Mouse (Mus musculus): ENCODE measurements around the gene Syngr1.

DNA sequence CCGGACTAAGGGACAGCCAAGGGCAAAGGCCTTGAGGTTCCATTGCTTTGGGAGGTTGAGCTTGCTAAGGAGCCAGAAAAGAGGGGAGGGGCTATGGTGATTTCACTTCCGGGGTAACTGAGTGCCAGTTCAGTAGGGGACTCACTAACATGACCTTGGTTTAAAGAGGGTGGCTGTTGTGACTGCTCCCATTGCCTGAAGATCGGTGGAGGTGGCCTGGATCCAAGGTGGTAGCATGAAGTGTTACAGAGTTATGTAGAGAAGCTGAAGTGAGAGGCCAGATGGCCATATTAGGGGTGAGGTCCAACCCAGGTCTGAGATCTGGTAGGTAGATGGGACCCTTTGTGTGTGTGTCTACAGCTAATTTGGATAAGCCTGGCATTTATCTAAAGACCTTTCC is 8.3 kb downstream of the Syngr1 start:
- TF ChIP-seq POLR2A (IDR thresholded peaks at IDR 0.05; ENCODE audit: borderline replicate concordance, extremely low read depth, insufficient read depth, insufficient read length, poor library complexity, severe bottlenecking) (no peak), CTCF (IDR thresholded peaks at IDR 0.05; ENCODE audit: borderline replicate concordance, extremely low read depth, insufficient read depth, insufficient read length) (no peak)

Data from brain, embryonic 14.5 days (tissue).